Mouse (Mus musculus): ENCODE data around the gene Prmt3.

DNA sequence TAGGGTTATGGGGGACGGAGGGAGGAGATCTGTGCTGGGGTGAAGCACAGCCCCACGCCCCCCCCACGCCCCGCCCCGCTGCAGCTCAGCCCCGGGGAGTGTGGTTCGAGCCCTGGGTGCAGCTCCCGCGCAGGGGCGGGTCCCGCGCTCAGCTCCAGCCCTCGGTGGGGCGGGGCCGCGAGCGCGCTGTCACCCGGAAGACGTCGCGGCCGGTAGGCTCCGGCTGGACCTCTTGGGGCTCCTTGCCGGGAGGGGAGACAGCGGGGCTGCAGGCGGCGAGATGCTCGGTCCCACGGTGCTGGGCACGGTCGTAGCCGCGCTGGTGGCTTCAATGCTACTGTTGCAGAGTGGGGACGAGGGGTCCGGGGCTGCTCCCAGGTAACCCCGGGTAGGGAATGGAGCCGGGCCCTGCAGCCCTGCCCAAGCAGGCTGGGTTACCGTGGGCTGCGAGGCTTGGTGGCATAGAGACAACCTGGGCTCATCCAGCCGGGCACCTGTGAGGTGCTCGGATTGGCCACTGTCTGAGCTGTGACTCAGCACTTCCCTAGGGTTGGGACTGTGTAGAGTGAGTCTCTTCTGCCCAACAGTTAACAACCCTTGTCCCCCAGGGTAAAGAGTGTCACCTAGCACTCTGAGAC is 19.1 kb upstream of the Prmt3 start, which contains the start of gene Htatip2:
- no peak for TF ChIP-seq ZC3H11A (IDR thresholded peaks at IDR 0.05; ENCODE audit: borderline replicate concordance, low read depth, low read length)
- TF ChIP-seq HCFC1 (IDR thresholded peaks at IDR 0.05; ENCODE audit: borderline replicate concordance, insufficient read depth, low read length): no peak
- TF ChIP-seq MAFK (IDR thresholded peaks at IDR 0.05; ENCODE audit: insufficient read depth, low read depth, low read length): peak; percentile 52
- no peak for TF ChIP-seq ZNF384 (IDR thresholded peaks at IDR 0.05; ENCODE audit: low read depth, low read length)
- TF ChIP-seq CHD2 (IDR thresholded peaks at IDR 0.05; ENCODE audit: low read depth, low read length): no peak
